Mouse (Mus musculus): ENCODE results near the gene S100a13. TPM values are rescaled to one million over a fixed set of nuclear protein-coding genes. Genes with fewer than 3 reads are reported as not detected.

S100a13 gene
- polyA plus RNA-seq, 1 experiment from 2014 or later: 12.9 TPM

GRCm38 (mm10) chr3:90549676-90550420 is 35.6 kb downstream of the S100a13 start:
- H3K36me3 ChIP-seq (replicated peaks; ENCODE audit: control insufficient read depth, insufficient read depth, low read depth, low read length): no peaks in the 10 kb centered on the region
- no peak overlapping the region for H3K27ac ChIP-seq (replicated peaks; ENCODE audit: low read depth, low read length)
- H3K4me1 ChIP-seq (ENCODE audit: control insufficient read depth, insufficient read depth, low read length): no peaks in the 10 kb centered on the region
- peak; percentile 76 for ATAC-seq (replicated peaks; ENCODE audit: insufficient number of reproducible peaks, low FRiP score, low TSS enrichment, low read depth)
- H3K4me3 ChIP-seq (ENCODE audit: low read depth, low read length): no peak overlapping the region
- no peak overlapping the region for H3K9ac ChIP-seq (replicated peaks; ENCODE audit: low read length)
- WGBS: 56% methylated on average over 5 of the region's 5 CpGs
- H3K4me2 ChIP-seq (ENCODE audit: low read depth, low read length): no peak overlapping the region
- peak; percentile 14 for DNase-seq (ENCODE audit: low spot score)
- no peaks in the 10 kb centered on the region for H3K27me3 ChIP-seq (ENCODE audit: control insufficient read depth, insufficient read depth, low read length)
- H3K9me3 ChIP-seq (replicated peaks; ENCODE audit: control insufficient read depth, low read length): no peaks in the 10 kb centered on the region

- Histone ChIP-seq H3K4me3 (ENCODE audit: low read depth, low read length) (no peak overlapping the region), H3K27ac (replicated peaks; ENCODE audit: low read depth, low read length) (no peak overlapping the region), H3K4me2 (ENCODE audit: low read depth, low read length) (no peak overlapping the region), H3K27me3 (ENCODE audit: control insufficient read depth, insufficient read depth, low read length) (no peaks in the 10 kb centered on the region), H3K4me1 (ENCODE audit: control insufficient read depth, insufficient read depth, low read length) (no peaks in the 10 kb centered on the region), H3K9me3 (replicated peaks; ENCODE audit: control insufficient read depth, low read length) (no peaks in the 10 kb centered on the region), H3K36me3 (replicated peaks; ENCODE audit: control insufficient read depth, insufficient read depth, low read depth, low read length) (no peaks in the 10 kb centered on the region), H3K9ac (replicated peaks; ENCODE audit: low read length) (no peak overlapping the region)
- DNase-seq (ENCODE audit: low spot score) (no peak), ATAC-seq (replicated peaks; ENCODE audit: insufficient number of reproducible peaks, low FRiP score, low TSS enrichment, low read depth) (0 out of 2 replicates have a peak, but pooled peaks have one; percentile 18)
- WGBS: 88% methylated on average over 2 of the region's 2 CpGs
These were observed 36.2 kb downstream of the S100a13 start for GRCm38 (mm10) chr3:90550421-90550790.

- H3K36me3 ChIP-seq (replicated peaks; ENCODE audit: control insufficient read depth, insufficient read depth, low read depth, low read length): no peaks in the 10 kb centered on the region
- DNase-seq (ENCODE audit: low spot score) (no peak), ATAC-seq (replicated peaks; ENCODE audit: insufficient number of reproducible peaks, low FRiP score, low TSS enrichment, low read depth) (no peak)
- H3K9me3 ChIP-seq (replicated peaks; ENCODE audit: control insufficient read depth, low read length): no peaks in the 10 kb centered on the region
- H3K4me1 ChIP-seq (ENCODE audit: control insufficient read depth, insufficient read depth, low read length): no peaks in the 10 kb centered on the region
- 72% methylated on average over 2 of the region's 2 CpGs for WGBS
- no peak overlapping the region for H3K9ac ChIP-seq (replicated peaks; ENCODE audit: low read length)
- no peak overlapping the region for H3K4me2 ChIP-seq (ENCODE audit: low read depth, low read length)
- H3K27ac ChIP-seq (replicated peaks; ENCODE audit: low read depth, low read length): no peak overlapping the region
- no peak overlapping the region for H3K4me3 ChIP-seq (ENCODE audit: low read depth, low read length)
- no peaks in the 10 kb centered on the region for H3K27me3 ChIP-seq (ENCODE audit: control insufficient read depth, insufficient read depth, low read length)
These were observed 38.0 kb downstream of the S100a13 start for GRCm38 (mm10) chr3:90552231-90552630.

- no peak for DNase-seq (ENCODE audit: low spot score)
- WGBS: 64% methylated on average over 5 of the region's 5 CpGs
- no peak overlapping the region for H3K4me2 ChIP-seq (ENCODE audit: low read depth, low read length)
These were observed 41.7 kb downstream of the S100a13 start for GRCm38 (mm10) chr3:90555954-90556353.

GRCm38 (mm10) chr3:90560008-90560628 is 45.9 kb downstream of the S100a13 start, which contains the start of gene S100a3:
TSS of gene S100a3 (plus strand) at chr3:90560578.
- Histone ChIP-seq H3K9me3 (replicated peaks; ENCODE audit: control insufficient read depth, low read length) (no peaks in the 10 kb centered on the region), H3K36me3 (replicated peaks; ENCODE audit: control insufficient read depth, insufficient read depth, low read depth, low read length) (no peaks in the 10 kb centered on the region), H3K4me3 (ENCODE audit: low read depth, low read length) (no peak within 1 kb of the TSS), H3K27ac (replicated peaks; ENCODE audit: low read depth, low read length) (no peak within 1 kb of the TSS), H3K9ac (replicated peaks; ENCODE audit: low read length) (no peak within 1 kb of the TSS), H3K4me2 (ENCODE audit: low read depth, low read length) (no peak within 1 kb of the TSS), H3K4me1 (ENCODE audit: control insufficient read depth, insufficient read depth, low read length) (no peaks in the 10 kb centered on the region), H3K27me3 (ENCODE audit: control insufficient read depth, insufficient read depth, low read length) (no peaks in the 10 kb centered on the region)
- 79% methylated on average over 6 of the region's 6 CpGs for WGBS
- DNase-seq (ENCODE audit: low spot score): no peak
- no peak for ATAC-seq (replicated peaks; ENCODE audit: insufficient number of reproducible peaks, low FRiP score, low TSS enrichment, low read depth)

More at GRCm38 (mm10) chr3:90555954-90556353, 41.7 kb downstream of the S100a13 start:
- Histone ChIP-seq H3K27ac (replicated peaks; ENCODE audit: low read depth, low read length) (no peak overlapping the region), H3K4me1 (ENCODE audit: control insufficient read depth, insufficient read depth, low read length) (no peaks in the 10 kb centered on the region), H3K9ac (replicated peaks; ENCODE audit: low read length) (no peak overlapping the region), H3K36me3 (replicated peaks; ENCODE audit: control insufficient read depth, insufficient read depth, low read depth, low read length) (no peaks in the 10 kb centered on the region), H3K4me3 (ENCODE audit: low read depth, low read length) (no peak overlapping the region), H3K27me3 (ENCODE audit: control insufficient read depth, insufficient read depth, low read length) (no peaks in the 10 kb centered on the region), H3K9me3 (replicated peaks; ENCODE audit: control insufficient read depth, low read length) (no peaks in the 10 kb centered on the region)
- no peak for ATAC-seq (replicated peaks; ENCODE audit: insufficient number of reproducible peaks, low FRiP score, low TSS enrichment, low read depth)

Other genes with a start within 250 kb of the S100a13 start
- 2.6 and 2.9 TPM in 2 replicates for gene Dennd4b, start 249.2 kb upstream of the S100a13 start, polyA plus RNA-seq (2014; fragmentation: Nextera tagmentation; extraction: Ambion mirVana)
- 12.6 TPM in 2 replicates for gene Gatad2b, start 221.3 kb upstream of the S100a13 start, polyA plus RNA-seq (2014; fragmentation: Nextera tagmentation; extraction: Ambion mirVana)
- 15.3 and 16.8 TPM in 2 replicates for gene Slc27a3, start 124.5 kb upstream of the S100a13 start, polyA plus RNA-seq (2014; fragmentation: Nextera tagmentation; extraction: Ambion mirVana)
- gene Ints3, start 80.8 kb upstream of the S100a13 start, polyA plus RNA-seq (2014; fragmentation: Nextera tagmentation; extraction: Ambion mirVana): 31.7 and 32.1 TPM in 2 replicates
- gene Npr1, start 48.6 kb upstream of the S100a13 start, polyA plus RNA-seq (2014; fragmentation: Nextera tagmentation; extraction: Ambion mirVana): 1.7 and 3.0 TPM in 2 replicates
- gene Ilf2, start 38.3 kb upstream of the S100a13 start, polyA plus RNA-seq (2014; fragmentation: Nextera tagmentation; extraction: Ambion mirVana): 364 and 383 TPM in 2 replicates
- 63.3 and 65.8 TPM in 2 replicates for gene Snapin, start 23.4 kb upstream of the S100a13 start, polyA plus RNA-seq (2014; fragmentation: Nextera tagmentation; extraction: Ambion mirVana)
- 126 and 132 TPM in 2 replicates for gene Chtop, start 4.9 kb upstream of the S100a13 start, polyA plus RNA-seq (2014; fragmentation: Nextera tagmentation; extraction: Ambion mirVana)
- 8.4 and 13.4 TPM in 2 replicates for gene S100a1, start within 50 bp of the S100a13 start, polyA plus RNA-seq (2014; fragmentation: Nextera tagmentation; extraction: Ambion mirVana)
- 0.32 TPM in 1 of 2 replicates, not detected in the other for gene S100a14, start 12.4 kb downstream of the S100a13 start, polyA plus RNA-seq (2014; fragmentation: Nextera tagmentation; extraction: Ambion mirVana)
- gene S100a16, start 22.8 kb downstream of the S100a13 start, polyA plus RNA-seq (2014; fragmentation: Nextera tagmentation; extraction: Ambion mirVana): 48.2 and 52.1 TPM in 2 replicates
- gene S100a3, start 46.1 kb downstream of the S100a13 start, polyA plus RNA-seq (2014; fragmentation: Nextera tagmentation; extraction: Ambion mirVana): not detected in 2 replicates
- not detected in 2 replicates for gene S100a2, start 75.8 kb downstream of the S100a13 start, polyA plus RNA-seq (2014; fragmentation: Nextera tagmentation; extraction: Ambion mirVana)
- not detected in 2 replicates for gene Gm42674, start 87.5 kb downstream of the S100a13 start, polyA plus RNA-seq (2014; fragmentation: Nextera tagmentation; extraction: Ambion mirVana)
- gene S100a4, start 89.3 kb downstream of the S100a13 start, polyA plus RNA-seq (2014; fragmentation: Nextera tagmentation; extraction: Ambion mirVana): 3.4 and 3.9 TPM in 2 replicates
- not detected in 2 replicates for gene S100a5, start 94.1 kb downstream of the S100a13 start, polyA plus RNA-seq (2014; fragmentation: Nextera tagmentation; extraction: Ambion mirVana)
- gene S100a6, start 98.4 kb downstream of the S100a13 start, polyA plus RNA-seq (2014; fragmentation: Nextera tagmentation; extraction: Ambion mirVana): 23.7 and 25.3 TPM in 2 replicates
- gene S100a7a, start 139.6 kb downstream of the S100a13 start, polyA plus RNA-seq (2014; fragmentation: Nextera tagmentation; extraction: Ambion mirVana): not detected in 2 replicates
- gene S100a8, start 154.5 kb downstream of the S100a13 start, polyA plus RNA-seq (2014; fragmentation: Nextera tagmentation; extraction: Ambion mirVana): 10.5 and 13.2 TPM in 2 replicates
- 5.7 and 5.8 TPM in 2 replicates for gene S100a9, start 181.3 kb downstream of the S100a13 start, polyA plus RNA-seq (2014; fragmentation: Nextera tagmentation; extraction: Ambion mirVana)
- not detected in 2 replicates for gene Pglyrp4, start 212.5 kb downstream of the S100a13 start, polyA plus RNA-seq (2014; fragmentation: Nextera tagmentation; extraction: Ambion mirVana)